Mouse (Mus musculus) forebrain, postnatal 0 days (tissue): ENCODE data around the gene Tmem178. TPM values are rescaled to one million over a fixed set of nuclear protein-coding genes. Genes with fewer than 3 reads are reported as not detected.
"Not testable (repeated sequence)": the region's sequence is repeated elsewhere in the genome, so short reads cannot be mapped to it uniquely, and the experiment has no call there.

Experiments used
- ATAC-seq: fragments of 200-750 bp; cut with Nextera tagmentation; 2 replicates; pipeline ENCODE4 v1.8.0; 2017; ENCODE audit warnings: mild to moderate bottlenecking, moderate library complexity
- DNase-seq: peaks from one replicate; pipeline ENCODE4 v3.0.0-alpha.2; 2015
- H3K27ac ChIP-seq: fragments of 300-500 bp; sonication (generic); 2 replicates; pipeline ENCODE4 v1.5.1; 2014; ENCODE audit warnings: low read depth, mild to moderate bottlenecking, antibody characterized with exemption, low read length, moderate library complexity, mixed read lengths
- H3K27me3 ChIP-seq: fragments of 300-500 bp; sonication (generic); 2 replicates; pipeline ENCODE4 v1.6.1; 2014; ENCODE audit warnings: mild to moderate bottlenecking, low read length, mixed read lengths; ENCODE audit not compliant: insufficient read depth
- H3K36me3 ChIP-seq: fragments of 300-500 bp; sonication (generic); 2 replicates; pipeline ENCODE4 v1.6.1; 2014; ENCODE audit warnings: mild to moderate bottlenecking, moderate library complexity; ENCODE audit not compliant: insufficient read depth
- H3K4me1 ChIP-seq: fragments of 300-500 bp; sonication (generic); 2 replicates; pipeline ENCODE4 v1.6.1; 2014; ENCODE audit warnings: antibody characterized with exemption; ENCODE audit not compliant: insufficient read depth
- H3K4me2 ChIP-seq: fragments of 300-500 bp; sonication (generic); 2 replicates; pipeline ENCODE4 v1.6.1; 2014; ENCODE audit warnings: low read depth, mild to moderate bottlenecking, moderate library complexity
- H3K4me3 ChIP-seq: fragments of 300-500 bp; sonication (generic); 2 replicates; pipeline ENCODE4 v1.5.1; 2014; ENCODE audit warnings: low read depth, low read length, mixed read lengths
- H3K9ac ChIP-seq: fragments of 300-500 bp; sonication (generic); 2 replicates; pipeline ENCODE4 v1.6.1; 2014; ENCODE audit warnings: mild to moderate bottlenecking
- H3K9me3 ChIP-seq: fragments of 300-500 bp; sonication (generic); 2 replicates; pipeline ENCODE4 v1.6.1; 2016; ENCODE audit warnings: low read length
- CTCF ChIP-seq: sonication (generic); IDR thresholded peaks from 2 replicates; pipeline ENCODE4 v1.5.1; 2016; ENCODE audit warnings: antibody characterized with exemption, control low read depth, low read depth
- WGBS: fragments of 180-500 bp; shearing (Covaris S2); extraction: QIAGEN DNeasy Blood & Tissue Kit; methylation state at CpG from one replicate; pipeline ENCODE4 v1.1.7; 2014; 5-methylcytosine and 5-hydroxymethylcytosine counted together
- polyA plus RNA-seq: library from polyadenylated mRNA; unstranded; fragments of >200 nt; fragmentation: Nextera tagmentation; extraction: Ambion mirVana; gene quantifications from 2 replicates; pipeline ENCODE4 v1.2.1, GENCODE M21; 2015
- total RNA-seq: library from RNA; depleted of rRNA; stranded (reverse); fragments of >200 nt; gene quantifications from 2 replicates; pipeline ENCODE4 v1.2.3, GENCODE M21; 2014

Gene Tmem178
- total and polyA plus RNA-seq, 2 experiments from 2014 or later, result 33.3 to 34.0 TPM

DNA sequence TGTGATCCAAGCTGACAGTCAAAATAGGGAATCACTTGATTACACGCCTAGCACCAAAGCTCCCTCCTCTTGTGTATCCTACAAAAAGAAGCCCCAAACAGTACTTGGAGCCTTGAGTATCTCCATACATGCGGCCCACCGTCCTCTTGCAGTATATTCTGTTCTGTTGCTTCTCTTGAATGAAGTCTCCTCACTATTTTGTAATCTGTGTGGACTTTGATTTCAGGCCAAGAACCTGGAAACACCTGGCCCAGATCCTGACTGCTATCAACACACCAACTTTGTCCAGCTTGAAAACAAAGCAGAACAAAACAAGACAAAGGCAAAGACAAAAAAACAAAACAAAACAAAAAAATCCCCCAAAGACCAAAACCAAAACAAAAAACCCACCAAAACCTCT is 11.7 kb upstream of the Tmem178 start:
- no peaks in the 10 kb centered on the region for H3K4me1 ChIP-seq
- no peak overlapping the region for H3K9ac ChIP-seq
- WGBS, result 80% methylated on average over 3 of the region's 3 CpGs
- TF ChIP-seq CTCF, result no peak
- no peaks in the 10 kb centered on the region for H3K27me3 ChIP-seq
- H3K4me2 ChIP-seq, result no peak overlapping the region
- ATAC-seq (no peak), DNase-seq (no peak)
- no peaks in the 10 kb centered on the region for H3K9me3 ChIP-seq
- no peak overlapping the region for H3K4me3 ChIP-seq
- H3K27ac ChIP-seq, result no peak overlapping the region
- H3K36me3 ChIP-seq, result no peaks in the 10 kb centered on the region

DNA sequence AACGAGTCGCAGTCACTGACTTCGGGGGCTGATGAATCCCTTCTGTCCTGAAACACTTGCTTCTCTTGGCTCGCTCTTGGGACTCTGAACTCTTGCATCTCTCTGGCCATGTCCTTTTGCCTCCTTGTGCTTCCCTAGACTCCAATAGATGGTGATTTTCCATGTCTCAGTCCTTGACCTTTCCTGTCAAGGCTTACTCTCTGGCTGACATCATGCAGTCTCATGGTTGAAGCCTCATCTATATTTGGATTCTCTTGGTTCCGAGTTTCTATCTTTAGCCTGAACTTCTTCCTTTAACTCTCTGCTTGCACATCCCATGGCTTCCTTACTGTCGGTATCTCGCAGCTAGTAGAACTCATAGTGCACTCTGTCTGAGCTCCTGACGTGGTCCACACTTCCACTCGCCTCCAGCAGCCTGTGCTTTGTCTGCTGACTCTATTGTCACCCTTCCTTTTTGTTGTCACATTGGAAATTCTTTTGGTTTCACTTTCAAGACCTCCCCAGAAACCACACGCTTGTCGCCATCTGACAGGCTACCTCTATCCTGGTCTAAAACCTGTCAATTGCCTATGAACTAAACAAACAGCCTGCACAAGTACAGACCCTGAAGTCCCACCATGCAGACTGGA is 10.9 kb upstream of the Tmem178 start:
- H3K36me3 ChIP-seq, result no peaks in the 10 kb centered on the region
- ATAC-seq (no peak), DNase-seq (no peak)
- no peak overlapping the region for H3K4me3 ChIP-seq
- H3K27me3 ChIP-seq, result no peaks in the 10 kb centered on the region
- no peaks in the 10 kb centered on the region for H3K9me3 ChIP-seq
- WGBS, result 80% methylated on average over 11 of the region's 11 CpGs
- H3K27ac ChIP-seq, result no peak overlapping the region
- H3K4me2 ChIP-seq, result no peak overlapping the region
- H3K4me1 ChIP-seq, result no peaks in the 10 kb centered on the region
- no peak for TF ChIP-seq CTCF
- H3K9ac ChIP-seq, result no peak overlapping the region

DNA sequence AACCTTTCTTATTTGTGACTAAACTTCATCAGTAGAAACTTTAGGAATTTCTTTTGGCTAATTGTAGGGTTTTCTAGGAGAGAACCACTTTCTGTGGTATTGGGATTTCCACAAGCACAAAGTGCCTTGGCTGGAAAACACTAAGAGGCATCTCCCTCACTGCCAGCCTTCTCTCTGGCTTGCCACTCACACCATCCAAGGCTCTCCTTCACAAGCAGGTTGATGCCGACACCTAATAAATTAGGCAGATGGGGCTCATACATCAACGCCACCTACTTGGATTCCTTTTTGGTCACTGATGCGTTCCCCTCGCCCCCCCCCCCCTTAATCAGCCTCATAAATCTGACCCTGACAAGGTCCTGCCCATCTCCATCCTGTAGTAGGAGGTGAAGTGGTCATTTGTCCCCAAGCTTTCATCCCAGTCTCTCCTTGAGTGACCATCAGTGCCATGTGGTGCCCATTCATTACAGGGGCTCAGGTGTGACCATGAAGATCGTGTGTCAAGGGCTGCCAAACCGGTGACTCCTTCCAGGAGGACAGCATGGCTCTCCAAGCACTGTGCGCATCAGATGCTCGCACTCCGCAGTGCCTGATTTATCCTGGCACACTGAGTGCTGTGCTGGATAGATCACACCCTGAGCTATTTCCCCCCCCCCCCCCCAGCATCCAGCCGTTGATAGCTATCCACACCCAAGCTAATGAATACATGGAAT is 8.5 kb upstream of the Tmem178 start:
- Histone ChIP-seq H3K9ac (no peak overlapping the region), H3K27me3 (no peaks in the 10 kb centered on the region), H3K4me2 (no peak overlapping the region), H3K9me3 (no peaks in the 10 kb centered on the region), H3K27ac (no peak overlapping the region), H3K4me1 (no peaks in the 10 kb centered on the region), H3K36me3 (no peaks in the 10 kb centered on the region), H3K4me3 (no peak overlapping the region)
- DNase-seq (no peak), ATAC-seq (no peak)
- TF ChIP-seq CTCF, result no peak
- WGBS, result 72% methylated on average over 10 of the region's 10 CpGs

DNA sequence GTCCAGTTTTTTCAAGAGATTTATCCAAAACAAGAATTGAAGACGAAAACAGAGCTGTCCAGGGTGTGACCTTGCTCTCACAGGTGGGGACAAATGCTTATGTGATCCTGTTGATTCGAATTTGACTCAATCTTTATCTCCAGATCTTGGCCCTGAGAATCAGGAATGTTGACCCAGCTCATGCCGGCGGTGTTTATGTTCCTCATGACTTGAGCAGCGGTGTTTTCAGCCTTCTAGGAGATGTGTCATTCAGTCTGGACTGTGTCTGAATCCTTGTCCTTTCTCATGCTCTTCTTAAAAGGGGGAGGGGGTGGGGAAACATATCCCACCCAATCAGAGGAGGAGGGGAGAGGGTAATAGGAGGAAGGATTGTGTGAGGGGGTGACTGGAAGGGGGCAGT is 7.9 kb upstream of the Tmem178 start:
- Histone ChIP-seq H3K4me2 (no peak overlapping the region), H3K27ac (no peak overlapping the region), H3K4me1 (no peaks in the 10 kb centered on the region), H3K9ac (no peak overlapping the region), H3K9me3 (no peaks in the 10 kb centered on the region), H3K36me3 (no peaks in the 10 kb centered on the region), H3K27me3 (no peaks in the 10 kb centered on the region), H3K4me3 (no peak overlapping the region)
- DNase-seq (no peak), ATAC-seq (no peak)
- 85% methylated on average over 5 of the region's 5 CpGs for WGBS
- no peak for TF ChIP-seq CTCF

DNA sequence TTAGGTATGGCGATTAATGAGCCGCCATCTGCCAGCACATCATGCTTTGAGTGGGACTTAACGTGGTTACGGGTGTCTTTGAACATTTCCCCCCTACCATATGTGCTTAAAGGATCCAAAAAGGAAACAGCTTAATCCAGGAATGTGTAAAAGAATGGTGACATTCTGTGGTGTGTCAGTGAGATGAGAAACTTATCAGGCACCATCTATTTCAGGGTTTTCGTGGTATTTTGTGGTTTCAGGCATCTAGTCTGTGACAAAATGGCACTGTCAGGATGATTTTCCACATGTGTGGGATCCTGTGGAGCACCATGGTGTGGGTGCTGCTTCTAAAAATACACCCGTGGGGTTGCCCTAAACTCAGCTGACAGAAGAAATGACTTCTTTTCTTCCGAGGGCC is 4.6 kb upstream of the Tmem178 start:
- 79% methylated on average over 7 of the region's 7 CpGs for WGBS
- Histone ChIP-seq H3K36me3 (no peaks in the 10 kb centered on the region), H3K9me3 (no peaks in the 10 kb centered on the region), H3K4me1 (no peaks in the 10 kb centered on the region), H3K4me2 (no peak overlapping the region), H3K9ac (no peak overlapping the region), H3K4me3 (no peak overlapping the region), H3K27ac (no peak overlapping the region), H3K27me3 (no peaks in the 10 kb centered on the region)
- no peak for ATAC-seq
- no peak for TF ChIP-seq CTCF
- DNase-seq, result no peak

DNA sequence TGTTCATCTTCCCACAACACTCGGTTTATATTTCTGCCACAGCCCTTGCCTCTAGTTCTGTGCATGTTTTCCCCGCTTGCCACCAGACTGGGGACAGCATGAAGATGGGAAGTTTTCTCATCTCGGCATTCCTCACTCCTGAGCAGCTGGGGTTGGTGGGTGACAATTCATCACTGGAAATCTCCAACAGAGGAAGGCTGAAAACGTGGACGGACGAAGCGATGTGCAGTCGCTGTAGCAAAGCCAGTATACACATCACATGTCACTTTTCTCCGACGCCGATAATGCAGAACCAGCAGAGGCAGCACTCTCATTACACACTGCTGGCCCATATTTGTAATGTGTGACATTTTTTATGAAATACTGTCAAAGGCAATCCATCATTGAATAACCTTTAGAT is 2.6 kb upstream of the Tmem178 start:
- ATAC-seq, result no peak
- H3K27me3 ChIP-seq, result no peaks in the 10 kb centered on the region
- no peak overlapping the region for H3K4me2 ChIP-seq
- no peaks in the 10 kb centered on the region for H3K9me3 ChIP-seq
- 51% methylated on average over 11 of the region's 11 CpGs for WGBS
- no peaks in the 10 kb centered on the region for H3K4me1 ChIP-seq
- H3K36me3 ChIP-seq, result no peaks in the 10 kb centered on the region
- DNase-seq, result peak; percentile 36
- no peak overlapping the region for H3K27ac ChIP-seq
- no peak overlapping the region for H3K4me3 ChIP-seq
- no peak overlapping the region for H3K9ac ChIP-seq
- peak; percentile 19 for TF ChIP-seq CTCF

DNA sequence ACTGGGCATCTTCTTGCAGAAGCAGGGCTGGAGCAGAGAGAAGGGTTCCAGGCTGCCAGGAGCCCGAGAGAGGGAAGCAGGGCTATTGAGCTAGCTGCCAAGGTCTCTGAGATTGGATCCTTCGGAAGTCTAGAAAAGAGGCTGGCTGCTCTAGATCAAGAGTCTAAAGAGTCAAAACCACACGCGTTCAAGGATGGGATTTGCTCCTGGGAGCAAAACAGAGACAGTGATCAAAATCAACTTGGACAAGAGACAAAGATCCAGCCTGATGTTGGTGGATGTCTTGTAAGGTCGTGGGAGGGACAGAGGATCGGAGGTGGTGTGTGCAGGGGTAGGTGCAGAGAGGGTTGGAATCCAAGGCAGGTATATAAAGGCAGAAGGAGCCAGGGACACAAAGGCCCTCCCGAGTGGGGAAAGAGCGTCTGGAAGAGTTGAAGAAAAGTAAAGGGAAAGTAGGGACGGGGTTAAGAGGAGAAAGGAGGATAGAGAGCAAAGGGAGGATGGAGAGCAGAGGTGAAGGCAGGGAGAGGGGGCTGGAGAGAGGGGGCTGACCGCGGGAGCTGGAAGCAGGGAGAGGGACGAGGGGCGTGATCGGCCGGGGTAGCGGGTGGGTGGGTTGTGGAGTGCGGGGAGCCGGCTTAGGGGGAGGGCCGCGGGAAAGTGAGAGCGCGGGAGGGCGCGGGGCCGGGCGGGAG is 450 bp upstream of the Tmem178 start:
- Histone ChIP-seq H3K4me1 (no peaks in the 10 kb centered on the region), H3K9me3 (no peaks in the 10 kb centered on the region), H3K27ac (peak overlapping the region; percentile 80), H3K4me2 (peak overlapping the region; percentile 77), H3K9ac (peak overlapping the region; percentile 96), H3K36me3 (no peaks in the 10 kb centered on the region), H3K4me3 (peak overlapping the region; percentile 90), H3K27me3 (no peaks in the 10 kb centered on the region)
- DNase-seq (peak; percentile 38), ATAC-seq (no peak)
- TF ChIP-seq CTCF, result no peak
- WGBS, result 6% methylated on average over 21 of the region's 26 CpGs

DNA sequence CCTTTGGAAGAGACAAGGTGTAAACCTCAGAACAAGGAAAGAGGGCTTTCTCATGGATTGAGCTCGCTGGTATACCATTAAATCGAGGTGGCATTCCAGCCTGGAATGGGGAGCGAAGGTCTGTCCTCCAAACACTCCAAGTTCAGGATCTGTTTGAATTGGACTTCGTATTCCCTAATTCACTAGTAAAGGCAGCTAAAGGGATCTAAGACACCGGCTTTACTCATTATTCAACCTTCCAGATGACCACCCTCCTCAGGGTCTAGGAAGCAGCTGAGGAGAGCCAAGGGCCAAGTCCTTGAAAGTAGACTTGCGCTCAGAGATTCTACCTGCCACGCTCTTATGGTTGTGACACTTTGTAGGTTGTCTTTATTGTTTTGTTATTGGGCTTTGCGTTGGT is 1.1 kb downstream of the Tmem178 start:
- peak overlapping the region; percentile 44 for H3K9ac ChIP-seq
- H3K27ac ChIP-seq, H3K36me3 ChIP-seq, DNase-seq, H3K4me1 ChIP-seq, H3K27me3 ChIP-seq, ATAC-seq, H3K9me3 ChIP-seq: not testable (repeated sequence)
- H3K4me3 ChIP-seq, result peak overlapping the region; percentile 39
- 24% methylated on average over 8 of the region's 8 CpGs for WGBS
- peak overlapping the region; percentile 54 for H3K4me2 ChIP-seq
